Mouse (Mus musculus): Measurements from ENCODE around the gene Tmem216. TPM values are rescaled to one million over a fixed set of nuclear protein-coding genes. Genes with fewer than 3 reads are reported as not detected.

Gene Tmem216
- 1 to 10 TPM; 7.3 to 8.1 TPM for total RNA-seq (2023)

GRCm38 (mm10) chr19:10555624-10556510 is at the start of gene Tmem216:
Gene Tmem216 (minus strand): TSS chr19:10556238.

DNA sequence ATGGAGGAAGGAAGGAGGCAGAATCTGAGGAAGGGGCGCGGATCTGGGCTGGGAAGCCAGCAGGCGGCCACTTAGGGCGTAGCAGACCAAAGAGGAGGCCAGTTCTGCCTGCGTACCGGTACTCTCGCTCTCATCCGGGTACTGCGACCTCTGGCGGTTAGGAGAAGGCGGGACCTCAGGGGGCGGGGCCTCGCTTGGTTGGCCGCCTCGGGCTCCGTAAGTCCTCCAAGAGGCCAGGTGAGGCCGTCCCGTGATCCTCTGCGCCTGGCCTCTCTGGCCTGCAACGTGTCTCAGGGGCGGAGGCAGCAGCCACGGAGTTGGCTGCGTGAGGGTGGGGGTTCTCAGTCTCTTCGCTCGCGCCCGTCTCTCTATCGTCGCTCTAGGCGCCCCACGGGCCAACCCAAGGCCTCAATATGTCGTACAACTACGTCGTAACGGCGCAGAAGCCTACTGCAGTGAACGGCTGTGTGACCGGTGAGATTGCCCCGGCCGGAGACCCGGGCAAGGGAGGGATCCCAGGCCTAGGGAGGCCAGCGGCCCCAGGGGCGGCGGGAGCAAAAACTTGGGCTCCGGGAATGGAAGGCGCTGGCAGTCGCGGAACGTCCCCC is 49.4 kb upstream of the Tmem216 start, which contains the start of the genes Ddb1 and Tkfc:
Ddb1 (plus strand) TSS at position 35 of the 608 bp plus-strand sequence.
Tkfc (minus strand) TSS at position 362 of the 608 bp plus-strand sequence.

DNA sequence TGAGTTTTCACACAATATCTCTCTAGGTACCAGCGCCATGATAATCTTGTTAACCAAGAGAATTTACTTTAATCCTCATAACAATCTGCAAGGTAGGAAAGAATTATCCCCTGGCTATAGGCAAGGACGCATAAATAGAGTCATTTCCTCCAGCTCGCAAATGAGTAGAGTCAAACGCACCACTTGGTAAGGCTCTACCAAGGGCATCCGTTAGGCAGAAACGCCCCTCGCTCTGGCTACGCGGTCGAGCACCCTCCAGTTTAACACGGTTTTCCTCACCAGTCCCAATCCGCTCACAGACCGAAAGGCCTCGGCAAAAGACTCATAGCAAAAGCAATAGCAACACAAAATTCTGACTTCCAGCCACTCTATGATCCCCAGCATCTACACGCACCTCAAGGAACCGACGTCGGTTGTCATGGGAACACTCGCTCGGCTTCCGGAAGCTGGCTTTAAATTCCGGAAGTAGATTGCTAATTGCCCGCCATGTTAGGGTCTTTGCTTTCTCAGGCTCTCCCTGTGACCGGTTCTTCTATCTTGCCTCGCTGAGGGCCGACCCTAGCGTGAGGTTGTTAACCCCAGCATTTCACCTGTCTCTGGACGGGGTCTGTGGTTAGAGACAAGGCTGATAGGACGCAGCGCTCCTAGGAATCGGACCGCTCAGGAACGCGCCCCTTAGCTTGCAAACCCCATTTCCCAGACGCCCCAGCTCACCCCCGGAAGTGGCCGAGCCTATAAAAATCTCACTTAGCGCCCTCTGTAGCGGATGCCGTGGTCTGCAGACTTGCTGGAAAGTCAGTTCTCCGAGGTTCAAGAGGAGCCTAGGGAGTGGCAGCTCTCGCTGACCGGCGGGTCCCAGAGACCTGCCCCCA is 20.9 kb upstream of the Tmem216 start, which contains the start of the genes Cyb561a3 and Tmem138:
Cyb561a3 (plus strand) TSS at position 483 of the 872 bp plus-strand sequence.
Tmem138 (minus strand) TSS at position 673 of the 872 bp plus-strand sequence.

GRCm38 (mm10) chr19:10525910-10526309 is 30.1 kb downstream of the Tmem216 start, which contains the start of gene Sdhaf2:
Gene Sdhaf2 (minus strand): TSS chr19:10526142.

GRCm38 (mm10) chr19:10525106-10525901 is 30.7 kb downstream of the Tmem216 start, which contains the start of gene Cpsf7:
Gene Cpsf7 (plus strand): TSS chr19:10525266.

Other genes with a start within 250 kb of the Tmem216 start
- gene Syt7, start 167.1 kb downstream of the Tmem216 start, total RNA-seq (2023), result not detected
- not detected for gene Lrrc10b, start 98.8 kb downstream of the Tmem216 start, total RNA-seq (2023)
- 1 to 10 TPM; 3.4 to 5.6 TPM for gene Ppp1r32, start 73.3 kb downstream of the Tmem216 start, total RNA-seq (2023)
- 100 to 1,000 TPM; 126 to 129 TPM for gene Cpsf7, start 31.0 kb downstream of the Tmem216 start, total RNA-seq (2023)
- 10 to 100 TPM; 45.5 to 47.4 TPM for gene Sdhaf2, start 30.1 kb downstream of the Tmem216 start, total RNA-seq (2023)
- 10 to 100 TPM; 20.7 to 25.6 TPM for gene Cyb561a3, start 20.9 kb upstream of the Tmem216 start, total RNA-seq (2023)
- gene Tmem138, start 21.1 kb upstream of the Tmem216 start, total RNA-seq (2023), result 1 to 10 TPM; 5.9 to 6.6 TPM
- gene Ddb1, start 49.1 kb upstream of the Tmem216 start, total RNA-seq (2023), result 100 to 1,000 TPM; 193 to 213 TPM
- 1 to 10 TPM; 9.2 to 9.3 TPM for gene Tkfc, start 49.4 kb upstream of the Tmem216 start, total RNA-seq (2023)
- 1 to 10 TPM; 6.4 to 6.5 TPM for gene Vwce, start 78.0 kb upstream of the Tmem216 start, total RNA-seq (2023)
- not detected for gene Pga5, start 121.8 kb upstream of the Tmem216 start, total RNA-seq (2023)
- gene Vps37c, start 132.5 kb upstream of the Tmem216 start, total RNA-seq (2023), result 10 to 100 TPM; 18.3 to 20.8 TPM
- 100 to 1,000 TPM; 290 to 296 TPM for gene Cd5, start 182.8 kb upstream of the Tmem216 start, total RNA-seq (2023)